In the genomic region with DNA sequence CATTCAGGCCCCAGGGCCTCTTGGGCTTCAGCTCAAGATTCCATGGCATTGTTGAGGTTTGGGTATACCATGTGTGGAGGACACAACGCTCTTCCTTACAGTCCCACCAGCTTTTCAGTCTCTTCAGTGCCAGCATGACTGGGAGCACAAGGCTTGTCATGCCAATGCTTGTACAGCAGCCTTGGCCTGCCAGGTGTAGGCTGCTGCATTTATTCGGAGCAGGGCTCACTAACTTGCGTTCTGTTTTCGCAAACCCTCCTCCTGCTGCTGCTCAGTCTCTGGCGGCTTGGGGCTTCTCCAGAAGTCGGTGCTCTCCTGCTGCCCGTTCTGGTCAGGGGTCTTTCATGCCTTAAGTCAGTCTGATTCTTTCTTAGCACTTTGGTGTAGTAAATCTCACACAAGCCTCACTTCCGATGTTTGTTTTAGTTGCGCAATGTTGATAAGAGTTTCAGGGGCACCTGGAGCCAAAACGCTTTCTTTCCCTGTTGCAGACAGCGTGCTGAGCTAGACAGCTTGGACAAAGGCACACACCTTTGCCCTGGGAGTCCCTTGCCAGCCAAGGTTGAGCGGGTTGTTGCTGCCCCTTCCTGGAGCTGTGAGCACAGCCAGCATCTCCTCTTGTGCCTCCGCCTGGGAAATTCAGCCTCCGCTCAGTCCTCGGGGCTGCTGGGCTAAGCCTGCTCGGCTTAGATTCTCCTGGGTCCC, we compare ENCODE assay signal across 16 mouse cellular contexts. TPM values are rescaled to one million over a fixed set of nuclear protein-coding genes. Genes with fewer than 3 reads are reported as not detected.
DNase-seq lines count a peak whose midpoint lies in the region; ATAC-seq lines count a peak whose summit lies in the region.
"Had no signal": no experiment of that assay in that cellular context is flagged by ENCODE, and none has a peak within 500 bp of the region (broad histone marks: within the 10 kb centered on the region; RNA-seq: fewer than 3 reads in every experiment).

No protein-coding gene starts in this region.

- 63% methylated on average over 16 of the region's 16 CpGs for WGBS in liver, embryonic 16.5 days (ENCODE audit: insufficient replicate concordance)
- WGBS in stomach, embryonic 16.5 days, result 34% methylated on average over 16 of the region's 16 CpGs
- 83% methylated on average over 16 of the region's 16 CpGs for WGBS in midbrain, embryonic 14.5 days

- H3K4me1 ChIP-seq in liver, embryonic 16.5 days (ENCODE audit: control insufficient read depth, low read depth, low read length), result no peaks in the 10 kb centered on the region; the same call in 1 of the 2 replicates
- H3K4me1 ChIP-seq in stomach, embryonic 16.5 days (ENCODE audit: control insufficient read depth, insufficient read depth, low read length), result peaks cover 15% of the 10 kb centered on the region; the same call in 1 of the 2 replicates
- no peaks in the 10 kb centered on the region for H3K4me1 ChIP-seq in midbrain, embryonic 14.5 days (ENCODE audit: control insufficient read depth, insufficient read depth, low read length)
- H3K4me1 ChIP-seq: forebrain, embryonic 10.5 days had no signal

- DNase-seq in kidney, postnatal 25 days, result peak; percentile 24 to 60
- no peak for DNase-seq in kidney, adult 8-10 months
- DNase-seq in cerebellum, postnatal 25 days, result peak; percentile 55 to 60
- no peak for DNase-seq in right cerebral cortex, adult 2 months (ENCODE audit: low spot score in 2 of 2)
- no peak for DNase-seq in adrenal gland, adult 18-20 months (ENCODE audit: low spot score in 2 of 2)
- no peak for DNase-seq in midbrain, embryonic 14.5 days
- DNase-seq: gastrocnemius, adult 2 months; spleen, adult 18-20 months; thymus, postnatal 14 days had no signal

- no peaks in the 10 kb centered on the region for H3K27me3 ChIP-seq in liver, embryonic 16.5 days (ENCODE audit: control insufficient read depth, insufficient read depth, low read depth, low read length)
- no peaks in the 10 kb centered on the region for H3K27me3 ChIP-seq in stomach, embryonic 16.5 days (ENCODE audit: control insufficient read depth, insufficient read depth, low read length)
- H3K27me3 ChIP-seq in midbrain, embryonic 14.5 days (ENCODE audit: control insufficient read depth, insufficient read depth, low read length), result no peaks in the 10 kb centered on the region

- H3K4me3 ChIP-seq in liver, embryonic 16.5 days (ENCODE audit: low read depth, low read length), result no peak overlapping the region
- H3K4me3 ChIP-seq in stomach, embryonic 16.5 days (replicated peaks; ENCODE audit: low read length), result no peak overlapping the region
- no peak overlapping the region for H3K4me3 ChIP-seq in midbrain, embryonic 14.5 days (replicated peaks; ENCODE audit: low read depth, low read length)
- H3K4me3 ChIP-seq: forebrain, embryonic 10.5 days; gastrocnemius, adult 2 months had no signal

- no peaks in the 10 kb centered on the region for H3K9me3 ChIP-seq in liver, embryonic 16.5 days (replicated peaks; ENCODE audit: control insufficient read depth, low read length)
- H3K9me3 ChIP-seq in stomach, embryonic 16.5 days (replicated peaks; ENCODE audit: control insufficient read depth, low read length), result no peaks in the 10 kb centered on the region
- H3K9me3 ChIP-seq in midbrain, embryonic 14.5 days (ENCODE audit: control insufficient read depth, low read length), result 0 out of 2 replicates have a peak, but pooled peaks cover 3% of the 10 kb centered on the region
- H3K9me3 ChIP-seq: forebrain, embryonic 10.5 days had no signal

- H3K9ac ChIP-seq in liver, embryonic 16.5 days (ENCODE audit: low read depth, low read length), result no peak overlapping the region
- peak overlapping the region; percentile 2; the same call in 1 of the 2 replicates for H3K9ac ChIP-seq in stomach, embryonic 16.5 days (ENCODE audit: low read length)
- H3K9ac ChIP-seq in midbrain, embryonic 14.5 days (replicated peaks; ENCODE audit: low read length), result no peak overlapping the region

- H3K27ac ChIP-seq in liver, embryonic 16.5 days (ENCODE audit: low read length), result peak overlapping the region; percentile 66
- H3K27ac ChIP-seq in stomach, embryonic 16.5 days (ENCODE audit: low read length), result peak overlapping the region; percentile 50; the same call in 1 of the 2 replicates
- no peak overlapping the region for H3K27ac ChIP-seq in midbrain, embryonic 14.5 days (replicated peaks; ENCODE audit: low read depth, low read length)
- H3K27ac ChIP-seq: forebrain, embryonic 10.5 days; gastrocnemius, adult 2 months; hindbrain, postnatal 0 days; macrophage had no signal

- H3K36me3 ChIP-seq in liver, embryonic 16.5 days (ENCODE audit: control insufficient read depth, insufficient read depth), result no peaks in the 10 kb centered on the region
- no peaks in the 10 kb centered on the region for H3K36me3 ChIP-seq in stomach, embryonic 16.5 days (ENCODE audit: control insufficient read depth, insufficient read depth, low read length)
- H3K36me3 ChIP-seq in midbrain, embryonic 14.5 days (ENCODE audit: control insufficient read depth, insufficient read depth, low read length), result peaks cover 18% of the 10 kb centered on the region

- peak; percentile 76 for ATAC-seq in liver, embryonic 16.5 days (ENCODE audit: low read depth)
- peak; percentile 77 for ATAC-seq in stomach, embryonic 16.5 days (ENCODE audit: insufficient read depth, low FRiP score)
- no peak for ATAC-seq in midbrain, embryonic 14.5 days (ENCODE audit: low FRiP score, low TSS enrichment)
- ATAC-seq: hindbrain, postnatal 0 days had no signal

- H3K4me2 ChIP-seq in liver, embryonic 16.5 days (ENCODE audit: low read depth, low read length), result no peak overlapping the region; the same call in 1 of the 2 replicates
- peak overlapping the region; percentile 9 for H3K4me2 ChIP-seq in stomach, embryonic 16.5 days (ENCODE audit: low read depth, low read length)
- no peak overlapping the region for H3K4me2 ChIP-seq in midbrain, embryonic 14.5 days (ENCODE audit: low read length)
- H3K4me2 ChIP-seq: heart, embryonic 11.5 days had no signal

RNA-seq across cellular contexts. Expression of gene Mustn1, which starts 17.4 kb away (rescaled TPM):
- polyA plus RNA-seq in liver, embryonic 16.5 days (2015; fragmentation: Nextera tagmentation; extraction: Ambion mirVana), result 1.7 and 2.3 TPM in 2 replicates
- polyA plus RNA-seq in stomach, embryonic 16.5 days (2015; fragmentation: Nextera tagmentation; extraction: Ambion mirVana), result 10.1 and 11.4 TPM in 2 replicates
- total RNA-seq in adrenal gland, adult 18-20 months (2021), result 1 to 10 TPM; 2.5 to 6.0 TPM
- 0.18 and 0.34 TPM in 2 replicates for polyA plus RNA-seq in midbrain, embryonic 14.5 days (2014; fragmentation: Nextera tagmentation; extraction: Ambion mirVana)
- polyA plus RNA-seq: macrophage had no signal

RNA-seq across cellular contexts. Expression of gene Itih4, which starts 24.7 kb away (rescaled TPM):
- polyA plus RNA-seq in liver, embryonic 16.5 days (2015; fragmentation: Nextera tagmentation; extraction: Ambion mirVana), result 278 and 305 TPM in 2 replicates
- 5.6 and 7.7 TPM in 2 replicates for polyA plus RNA-seq in stomach, embryonic 16.5 days (2015; fragmentation: Nextera tagmentation; extraction: Ambion mirVana)
- 10 to 100 TPM in 1 of 2 experiments, 1 to 10 TPM in 1; 2.8 to 15.2 TPM for total RNA-seq in adrenal gland, adult 18-20 months (2021)
- not detected in 2 replicates for polyA plus RNA-seq in midbrain, embryonic 14.5 days (2014; fragmentation: Nextera tagmentation; extraction: Ambion mirVana)
- total RNA-seq: layer of hippocampus, postnatal 25 days had no signal
- polyA plus RNA-seq: forebrain, embryonic 10.5 days; heart, embryonic 11.5 days; hindbrain, postnatal 0 days; macrophage had no signal

RNA-seq across cellular contexts. Expression of gene Tmem110, which starts 36.2 kb away (rescaled TPM):
- 7.7 and 8.1 TPM in 2 replicates for polyA plus RNA-seq in liver, embryonic 16.5 days (2015; fragmentation: Nextera tagmentation; extraction: Ambion mirVana)
- polyA plus RNA-seq in stomach, embryonic 16.5 days (2015; fragmentation: Nextera tagmentation; extraction: Ambion mirVana), result 22.6 and 26.4 TPM in 2 replicates
- 10 to 100 TPM; 16.9 to 25.7 TPM for total RNA-seq in adrenal gland, adult 18-20 months (2021)
- 16.1 and 18.7 TPM in 2 replicates for polyA plus RNA-seq in midbrain, embryonic 14.5 days (2014; fragmentation: Nextera tagmentation; extraction: Ambion mirVana)

Comparison
In these comparisons a context has a peak if more than half of its experiments do, and no peak if none do; other contexts are left out.
1. DNase-seq: peak in kidney, postnatal 25 days (2 of 2) and cerebellum, postnatal 25 days (2 of 2); none in kidney, adult 8-10 months (0 of 2), right cerebral cortex, adult 2 months (0 of 2), adrenal gland, adult 18-20 months (0 of 2) and midbrain, embryonic 14.5 days (single experiment).
2. RNA of gene Itih4, which starts 24.7 kb away (polyA plus RNA-seq): 278 to 305 TPM in liver, embryonic 16.5 days; 5.6 to 7.7 TPM in stomach, embryonic 16.5 days and not detected in midbrain, embryonic 14.5 days; every median in the first group is over 10 times any median in the second.